Mouse (Mus musculus) thymus, postnatal 10 days (tissue): Measurements from ENCODE around the gene Itpr2.

Source experiments
- DNase-seq, 2 experiments: peaks; one replicate each; pipeline ENCODE4 v3.0.0; 2021; ENCODE audit warnings: low spot score in 2 of 2

Itpr2 gene

GRCm38 (mm10) chr6:146159641-146160040 is 342.4 kb downstream of the Itpr2 start:
- DNase-seq = no peak

- no peak for DNase-seq
Measured at GRCm38 (mm10) chr6:146158717-146159116, 343.3 kb downstream of the Itpr2 start.

- DNase-seq = no peak
Measured at GRCm38 (mm10) chr6:146157983-146158535, 344.0 kb downstream of the Itpr2 start.

GRCm38 (mm10) chr6:146157099-146157498 is 344.9 kb downstream of the Itpr2 start:
- no peak for DNase-seq

GRCm38 (mm10) chr6:146156536-146156935 is 345.5 kb downstream of the Itpr2 start:
- DNase-seq = no peak

GRCm38 (mm10) chr6:146155156-146155734 is 346.8 kb downstream of the Itpr2 start:
- no peak for DNase-seq

GRCm38 (mm10) chr6:146152843-146153242 is 349.2 kb downstream of the Itpr2 start:
- DNase-seq = no peak

- no peak for DNase-seq
Measured at GRCm38 (mm10) chr6:146140966-146141585, 360.9 kb downstream of the Itpr2 start.

- DNase-seq = no peak
Measured at GRCm38 (mm10) chr6:146140171-146140570, 361.9 kb downstream of the Itpr2 start.

GRCm38 (mm10) chr6:146136646-146137045 is 365.4 kb downstream of the Itpr2 start:
- DNase-seq = no peak

GRCm38 (mm10) chr6:146136244-146136643 is 365.8 kb downstream of the Itpr2 start:
- DNase-seq = no peak

GRCm38 (mm10) chr6:146135291-146135690 is 366.7 kb downstream of the Itpr2 start:
- DNase-seq = no peak

- DNase-seq = no peak
Measured at GRCm38 (mm10) chr6:146133921-146134320, 368.1 kb downstream of the Itpr2 start.

- DNase-seq = no peak
Measured at GRCm38 (mm10) chr6:146129066-146129465, 373.0 kb downstream of the Itpr2 start.

- DNase-seq = no peak
Measured at GRCm38 (mm10) chr6:146126823-146127681, 375.0 kb downstream of the Itpr2 start.

- DNase-seq = no peak
Measured at GRCm38 (mm10) chr6:146125621-146126020, 376.4 kb downstream of the Itpr2 start.

GRCm38 (mm10) chr6:146124479-146124878 is 377.5 kb downstream of the Itpr2 start:
- DNase-seq = no peak

- DNase-seq = no peak
Measured at GRCm38 (mm10) chr6:146123656-146124055, 378.4 kb downstream of the Itpr2 start.

GRCm38 (mm10) chr6:146120172-146120571 is 381.9 kb downstream of the Itpr2 start:
- DNase-seq = no peak

GRCm38 (mm10) chr6:146114731-146115302 is 387.2 kb downstream of the Itpr2 start:
- no peak for DNase-seq

- no peak for DNase-seq
Measured at GRCm38 (mm10) chr6:146114071-146114470, 388.0 kb downstream of the Itpr2 start.

GRCm38 (mm10) chr6:146113085-146113484 is 388.9 kb downstream of the Itpr2 start:
- DNase-seq = no peak
